Mouse (Mus musculus): ENCODE results near the gene Dzip3. TPM values are rescaled to one million over a fixed set of nuclear protein-coding genes. Genes with fewer than 3 reads are reported as not detected.

The Dzip3 gene
- total RNA-seq, 4 experiments from 2014 or later = 70.0 to 87.9 (median 81.9) TPM

Other genes with a start within 250 kb of the Dzip3 start
- gene Trat1, start 222.1 kb downstream of the Dzip3 start, total RNA-seq (2022) = under 1 TPM in 3 of 4 experiments, not detected in 1; 0.08 to 0.53 (median 0.22) TPM
- not detected for gene Retnlb, start 177.3 kb downstream of the Dzip3 start, total RNA-seq (2022)
- not detected for gene Retnla, start 151.6 kb downstream of the Dzip3 start, total RNA-seq (2022)
- gene Retnlg, start 121.5 kb downstream of the Dzip3 start, total RNA-seq (2022) = not detected
- gene Cip2a, start within 50 bp of the Dzip3 start, total RNA-seq (2022) = 1 to 10 TPM in 3 of 4 experiments, under 1 TPM in 1; 0.89 to 2.4 (median 2.3) TPM
- gene Myh15, start 63.3 kb upstream of the Dzip3 start, total RNA-seq (2022) = under 1 TPM; 0.58 to 0.80 (median 0.78) TPM